Mouse (Mus musculus) mesoderm, embryonic 11.5 days (tissue): ENCODE results near the gene Gm11937.
"Not testable (repeated sequence)": the region's sequence is repeated elsewhere in the genome, so short reads cannot be mapped to it uniquely, and the experiment has no call there.

Experiments used
- DNase-seq: peaks from one replicate; pipeline ENCODE4 v3.0.0-alpha.2; 2012; ENCODE audit warnings: low read depth, low spot score

Gene Gm11937

DNA sequence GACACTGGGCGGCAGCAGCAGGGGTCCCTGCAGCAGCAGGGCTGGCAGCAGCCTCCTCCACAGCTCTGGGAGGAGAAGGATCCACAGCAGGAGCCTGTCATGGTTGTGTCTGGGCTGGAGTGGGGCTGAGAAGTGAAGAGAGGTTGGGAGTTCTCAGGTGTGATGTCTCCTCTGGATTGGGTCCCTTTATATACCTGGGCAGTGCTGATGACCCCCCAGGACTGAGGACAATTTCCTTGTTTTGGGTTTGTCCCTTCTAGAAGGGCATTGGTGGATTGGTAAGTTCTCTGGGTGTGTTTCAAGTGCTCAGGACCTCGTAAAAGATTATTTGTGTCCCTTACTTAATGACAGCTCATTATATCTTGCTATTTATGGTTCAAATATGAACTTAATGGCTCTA lies at the start of gene Gm11937:
Gene Gm11937 (minus strand): TSS at position 101 of the 400 bp plus-strand sequence.
- DNase-seq: not testable (repeated sequence)

DNA sequence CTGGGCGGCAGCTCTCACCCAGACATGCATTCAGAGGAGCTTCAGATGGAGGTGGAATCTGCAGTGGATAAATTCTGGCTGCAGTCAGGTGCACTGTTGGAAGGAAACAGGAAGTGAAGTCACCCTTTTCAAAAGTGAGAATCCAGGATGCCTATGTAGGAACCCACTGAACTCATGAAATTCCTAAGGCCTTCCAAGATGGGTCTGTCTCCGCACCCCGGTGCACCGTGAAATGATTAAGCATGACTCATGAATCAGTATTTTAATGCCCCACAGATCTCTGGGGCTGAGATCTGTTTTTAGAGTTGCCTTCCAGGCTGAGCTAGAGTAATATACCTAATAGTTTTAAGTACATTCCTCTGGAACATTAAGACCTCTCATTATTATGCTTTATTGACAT lies 49.3 kb upstream of the Gm11937 start:
- DNase-seq: no peak

DNA sequence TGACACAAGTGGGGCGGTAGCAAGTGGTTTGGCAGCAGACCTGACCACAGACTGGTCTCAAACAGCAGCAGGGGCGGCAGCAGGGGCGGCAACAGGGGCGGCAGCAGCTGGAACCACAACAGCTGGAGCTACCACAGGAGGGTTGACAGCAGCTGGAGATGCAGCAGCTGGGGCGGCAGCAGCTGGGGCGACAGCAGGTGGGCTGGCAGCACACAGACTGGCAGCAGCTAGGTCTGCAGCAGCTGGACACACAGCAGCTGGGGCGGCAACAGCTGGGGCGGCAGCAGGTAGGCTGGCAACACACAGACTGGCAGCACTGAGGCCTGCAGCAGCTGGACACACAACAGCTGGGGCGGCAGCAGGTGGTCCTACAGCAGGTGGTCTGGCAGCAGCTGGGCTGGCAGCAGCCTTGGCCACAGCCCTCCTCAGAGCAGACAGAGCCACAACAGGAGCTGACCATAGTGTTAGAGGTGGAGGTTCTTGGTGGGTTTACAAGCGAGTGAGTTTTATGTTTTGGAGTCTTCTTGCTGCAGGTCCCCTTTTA lies 48.5 kb upstream of the Gm11937 start, which contains the start of gene Gm11563:
Gene Gm11563 (minus strand): TSS at position 494 of the 544 bp plus-strand sequence.
- DNase-seq: not testable (repeated sequence)

DNA sequence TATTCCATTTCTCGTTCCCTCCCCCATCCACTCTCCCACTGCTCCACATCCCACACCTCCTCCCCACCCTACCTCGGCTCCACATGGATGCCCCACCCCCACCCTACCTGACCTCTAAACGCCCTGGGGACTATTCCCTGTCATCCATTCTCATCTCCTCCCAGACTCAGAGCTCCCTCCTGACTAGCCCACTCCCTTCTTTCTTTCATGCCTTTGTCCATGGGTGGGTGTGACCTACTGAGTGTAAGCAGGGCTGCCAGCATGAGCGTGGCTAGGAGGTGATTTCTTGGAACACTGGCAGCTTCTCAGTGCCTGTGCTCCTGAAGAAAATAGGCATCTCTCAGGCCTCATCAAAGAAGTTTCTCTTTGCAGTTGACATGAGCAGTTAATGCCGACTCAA lies 47.1 kb upstream of the Gm11937 start:
- no peak for DNase-seq

DNA sequence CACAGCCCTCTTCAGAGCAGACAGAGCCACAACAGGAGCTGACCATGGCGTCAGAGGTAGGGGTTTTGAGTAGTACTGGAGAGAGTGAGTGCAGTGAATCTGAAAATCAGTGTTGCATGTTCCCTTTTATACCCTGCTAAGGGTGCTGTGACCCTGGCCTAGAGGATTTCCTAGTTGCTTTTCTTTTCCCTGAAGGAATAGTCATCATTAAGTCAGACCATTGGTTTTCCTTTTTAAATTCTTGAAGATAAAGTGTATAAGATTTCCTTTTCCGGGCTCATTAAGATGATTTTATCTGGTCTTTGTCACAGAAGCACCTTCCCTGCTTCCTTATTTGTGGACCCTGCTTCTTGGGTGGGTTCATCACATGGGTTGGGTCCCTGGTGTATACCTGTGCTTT lies 40.1 kb upstream of the Gm11937 start, which contains the start of gene Gm11555:
Gene Gm11555 (minus strand): TSS at position 101 of the 400 bp plus-strand sequence.
- DNase-seq: no peak

DNA sequence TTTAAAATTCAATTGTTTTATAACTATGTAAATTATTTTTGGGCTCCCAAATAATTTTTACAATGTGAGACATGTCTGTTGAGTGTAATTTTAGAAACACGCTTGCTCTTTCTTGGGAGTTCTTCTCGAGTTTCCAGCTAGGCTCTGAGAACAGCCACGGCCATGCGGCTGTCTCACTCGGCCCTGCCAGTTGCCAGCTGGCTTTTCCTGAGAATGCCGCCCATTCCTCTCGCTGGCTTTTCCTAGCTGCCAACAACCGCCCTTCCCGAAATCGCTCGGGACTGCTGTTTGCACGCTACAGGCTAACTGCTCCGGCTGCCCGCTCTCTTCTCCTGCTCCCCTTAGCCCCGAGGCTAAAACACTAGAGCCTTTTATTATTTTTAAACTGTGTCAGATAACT lies 36.5 kb upstream of the Gm11937 start:
- DNase-seq: no peak

DNA sequence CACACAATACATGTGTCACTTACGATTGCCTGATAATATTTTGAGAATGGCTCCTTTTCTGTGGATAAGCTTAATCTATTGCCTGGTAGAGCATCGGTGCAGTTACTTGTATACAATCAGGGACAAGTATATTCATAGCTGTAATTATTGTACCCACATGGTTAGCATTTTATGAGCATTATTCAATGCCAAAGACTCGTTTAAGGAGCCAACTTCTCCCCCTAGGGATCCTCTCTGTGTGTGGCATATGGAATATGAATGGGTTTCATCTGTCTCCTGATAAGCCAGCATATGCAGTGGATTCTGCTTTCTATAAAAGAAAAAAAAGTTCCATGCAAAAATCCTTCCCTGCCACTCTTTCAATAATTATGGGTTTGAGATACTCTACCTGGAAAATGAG lies 34.4 kb upstream of the Gm11937 start:
- no peak for DNase-seq

DNA sequence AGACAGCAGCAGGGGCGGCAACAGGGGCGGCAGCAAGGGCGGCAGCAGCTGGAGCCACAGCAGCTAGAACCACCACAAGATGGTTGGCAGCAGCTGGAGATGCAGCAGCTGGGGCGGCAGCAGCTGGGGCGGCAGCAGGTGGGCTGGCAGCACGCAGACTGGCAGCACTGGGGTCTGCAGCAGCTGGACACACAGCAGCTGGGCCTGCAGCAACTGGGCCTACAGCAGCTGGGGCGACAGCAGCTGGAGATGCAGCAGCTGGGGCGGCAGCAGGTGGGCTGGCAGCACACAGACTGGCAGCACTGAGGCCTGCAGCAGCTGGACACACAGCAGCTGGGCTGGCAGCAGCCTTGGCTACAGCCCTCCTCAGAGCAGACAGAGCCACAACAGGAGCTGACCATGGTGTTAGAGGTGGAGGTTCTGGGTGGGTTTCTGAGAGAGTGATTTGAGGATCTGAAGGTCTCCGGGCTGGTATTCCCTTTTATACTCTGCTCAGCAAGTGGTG lies 33.7 kb upstream of the Gm11937 start, which contains the start of gene Krtap4-7:
Gene Krtap4-7 (minus strand): TSS at position 455 of the 505 bp plus-strand sequence.
- not testable (repeated sequence) for DNase-seq

DNA sequence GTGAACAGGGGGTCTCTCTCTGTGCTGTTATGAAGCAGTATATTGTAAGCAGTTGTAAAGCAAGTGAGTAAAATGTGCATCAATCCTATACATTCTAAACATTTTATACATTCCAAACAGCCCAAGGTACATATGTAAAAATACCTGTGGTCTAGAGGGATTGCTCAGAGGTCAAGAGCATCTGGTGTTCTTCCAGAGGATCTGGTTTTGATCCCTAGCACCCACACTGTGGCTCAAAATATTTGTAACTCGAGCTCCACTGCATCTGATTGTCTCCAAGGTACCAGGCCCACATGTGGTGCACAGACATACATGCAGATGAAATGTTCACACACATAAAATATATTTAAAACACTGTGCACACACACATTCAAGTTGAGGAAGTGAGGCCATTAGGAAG lies 30.9 kb upstream of the Gm11937 start:
- DNase-seq: no peak

DNA sequence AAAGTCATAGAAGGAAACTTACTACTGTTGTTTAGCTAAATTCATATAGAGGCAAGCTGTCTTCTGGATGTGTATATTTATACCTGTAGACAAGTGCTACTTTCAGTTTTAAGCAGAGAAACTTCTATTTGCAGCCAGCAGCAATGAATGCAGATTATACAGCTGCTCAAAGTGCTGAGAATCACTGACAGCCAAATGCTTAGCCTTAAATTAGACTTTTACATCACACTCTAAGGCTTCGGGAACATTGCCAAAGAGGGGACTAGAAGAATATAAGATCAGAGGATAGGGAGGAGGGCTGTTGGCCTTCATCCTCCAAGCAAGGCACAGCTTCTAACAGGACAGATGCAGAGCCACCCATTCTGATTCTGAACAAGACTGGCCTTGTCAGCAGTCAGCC lies 27.1 kb upstream of the Gm11937 start:
- DNase-seq: no peak

DNA sequence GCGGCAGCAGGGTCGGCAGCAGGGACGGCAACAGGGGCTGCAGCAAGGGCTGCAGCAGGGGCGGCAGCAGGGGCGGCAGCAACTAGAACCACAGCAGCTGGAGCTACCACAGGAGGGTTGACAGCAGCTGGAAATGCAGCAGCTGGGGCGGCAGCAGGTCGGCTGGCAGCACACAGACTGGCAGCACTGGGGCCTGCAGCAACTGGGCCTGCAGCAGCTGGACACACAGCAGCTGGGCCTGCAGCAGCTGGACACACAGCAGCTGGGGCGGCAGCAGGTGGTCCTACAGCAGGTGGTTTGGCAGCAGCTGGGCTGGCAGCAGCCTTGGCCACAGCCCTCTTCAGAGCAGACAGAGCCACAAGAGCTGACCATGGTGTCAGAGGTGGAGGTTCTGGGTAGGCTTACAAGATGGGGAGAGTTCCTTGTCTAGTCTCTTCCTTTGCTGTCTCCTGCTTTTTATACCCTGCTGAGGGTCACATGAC lies 24.7 kb upstream of the Gm11937 start, which contains the start of gene Krtap4-2:
Gene Krtap4-2 (minus strand): TSS at position 432 of the 482 bp plus-strand sequence.
- no peak for DNase-seq

DNA sequence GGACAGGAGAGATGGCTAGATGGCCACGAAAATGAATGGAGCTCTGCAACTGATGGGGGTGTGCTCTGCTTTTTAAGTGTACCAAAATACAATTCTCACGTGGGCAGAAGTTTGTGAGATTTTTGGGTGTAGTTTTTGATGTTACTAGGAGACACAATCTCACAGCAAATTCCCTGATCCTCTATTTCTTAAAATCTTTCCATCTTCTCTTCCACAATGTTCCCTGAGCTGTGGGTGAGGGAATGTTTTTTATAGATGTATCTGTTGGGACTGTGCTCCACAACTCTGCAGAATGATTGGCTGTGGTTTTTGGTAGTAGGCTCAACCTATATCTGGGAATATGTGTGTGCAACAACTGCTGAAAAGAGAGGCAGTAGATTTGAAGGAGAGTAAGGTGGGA lies 23.3 kb upstream of the Gm11937 start:
- no peak for DNase-seq

DNA sequence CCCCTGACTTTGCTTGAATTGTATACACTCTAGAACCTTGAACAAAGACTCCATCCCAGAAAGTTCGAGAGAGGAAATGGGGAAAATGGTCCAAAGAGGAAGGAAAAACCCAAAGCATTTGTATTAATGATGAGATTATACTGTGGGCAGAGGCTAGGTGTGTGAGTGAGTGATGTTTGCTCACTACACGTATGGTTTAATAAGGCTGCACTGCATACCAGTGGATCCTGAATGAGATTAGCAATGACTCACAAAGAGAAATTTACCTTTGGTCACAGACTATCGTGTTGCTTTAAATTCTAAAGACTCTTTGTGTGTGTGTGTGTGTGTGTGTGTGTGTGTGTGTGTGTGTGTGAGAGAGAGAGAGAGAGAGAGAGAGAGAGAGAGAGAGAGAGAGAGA lies 20.9 kb upstream of the Gm11937 start:
- no peak for DNase-seq

DNA sequence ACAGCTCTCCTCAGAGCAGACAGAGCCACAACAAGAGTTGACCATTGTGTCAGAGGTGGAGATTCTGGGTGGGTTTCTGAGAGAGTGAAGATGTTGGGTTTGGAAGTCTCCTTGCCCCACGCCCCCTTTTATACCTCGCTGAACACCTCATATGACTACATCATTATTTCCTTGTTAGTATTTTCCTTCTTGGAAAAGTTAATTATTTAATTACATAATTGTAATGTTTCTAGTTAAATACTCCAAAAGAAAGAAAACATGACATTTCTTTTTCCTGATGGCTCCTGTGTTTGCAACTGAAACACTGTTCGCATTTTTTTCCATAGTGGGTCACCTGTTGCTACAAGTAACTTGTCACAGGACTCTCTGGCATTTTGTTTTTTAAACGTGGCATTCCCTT lies 18.1 kb upstream of the Gm11937 start, which contains the start of gene Krtap4-1:
Gene Krtap4-1 (minus strand): TSS at position 101 of the 400 bp plus-strand sequence.
- no peak for DNase-seq

DNA sequence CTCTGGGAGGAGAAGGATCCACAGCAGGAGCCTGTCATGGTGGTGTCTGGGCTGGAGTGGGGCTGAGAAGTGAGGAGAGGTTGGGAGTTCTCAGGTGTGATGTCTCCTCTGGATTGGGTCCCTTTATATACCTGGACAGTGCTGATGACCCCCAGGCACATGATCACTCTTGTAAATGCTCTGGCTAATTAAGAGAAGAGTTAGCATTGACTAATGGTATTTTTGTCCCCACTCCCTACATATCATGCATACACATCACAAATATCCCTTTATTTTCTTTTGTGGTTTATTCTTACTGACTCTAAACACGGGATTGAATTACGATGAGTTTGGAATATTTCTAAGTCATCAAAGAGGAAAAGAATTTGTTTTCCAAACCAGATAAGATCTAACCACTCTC lies 10.3 kb upstream of the Gm11937 start, which contains the start of gene Gm11562:
Gene Gm11562 (minus strand): TSS at position 101 of the 400 bp plus-strand sequence.
- DNase-seq: no peak

DNA sequence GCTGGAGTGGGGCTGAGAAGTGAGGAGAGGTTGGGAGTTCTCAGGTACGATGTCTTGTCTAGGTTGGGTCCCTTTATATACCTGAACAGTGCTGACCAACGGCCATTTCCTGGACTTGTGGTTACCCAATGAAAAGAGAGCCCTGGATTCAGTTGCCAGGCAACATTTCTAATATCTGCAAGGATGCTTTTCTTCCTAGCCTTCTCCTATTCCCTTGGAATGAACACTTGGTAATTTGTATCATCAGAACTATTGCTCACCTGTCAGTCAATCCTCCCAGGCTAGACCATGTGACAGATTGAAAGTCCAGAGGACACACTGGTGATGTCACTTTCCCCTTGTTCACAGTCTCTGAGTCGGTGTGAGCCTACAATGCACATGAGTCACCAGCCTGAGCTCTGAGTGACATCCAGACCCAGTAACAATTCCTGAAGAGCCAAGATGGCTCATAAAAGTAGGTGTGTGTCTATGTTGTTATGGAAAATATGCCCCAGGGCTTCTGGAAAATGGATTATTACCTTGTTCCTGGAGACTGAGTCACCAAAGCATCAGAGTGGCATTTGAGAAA lies 4.9 kb upstream of the Gm11937 start, which contains the start of gene Krtap2-4:
Gene Krtap2-4 (minus strand): TSS at position 51 of the 568 bp plus-strand sequence.
- no peak for DNase-seq

DNA sequence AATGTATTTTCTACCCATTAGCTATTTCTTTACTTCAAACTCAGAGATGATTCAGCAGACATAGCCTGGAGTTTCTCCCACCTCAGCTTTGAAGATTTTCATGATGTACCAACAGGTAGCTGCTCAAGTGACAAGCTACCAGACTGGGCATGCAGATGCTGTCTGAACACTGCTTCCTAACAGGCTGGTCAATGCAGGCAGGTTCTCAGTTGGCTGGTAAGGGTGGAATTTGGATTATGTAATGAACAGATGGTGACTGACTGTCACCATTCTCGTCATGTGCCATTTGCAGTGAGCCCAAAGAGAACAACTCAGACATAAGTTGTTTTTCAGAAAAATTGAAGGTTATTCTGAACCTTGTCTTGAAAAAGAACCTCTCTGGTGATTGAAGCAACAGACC lies 863 bp downstream of the Gm11937 start:
- DNase-seq: no peak

DNA sequence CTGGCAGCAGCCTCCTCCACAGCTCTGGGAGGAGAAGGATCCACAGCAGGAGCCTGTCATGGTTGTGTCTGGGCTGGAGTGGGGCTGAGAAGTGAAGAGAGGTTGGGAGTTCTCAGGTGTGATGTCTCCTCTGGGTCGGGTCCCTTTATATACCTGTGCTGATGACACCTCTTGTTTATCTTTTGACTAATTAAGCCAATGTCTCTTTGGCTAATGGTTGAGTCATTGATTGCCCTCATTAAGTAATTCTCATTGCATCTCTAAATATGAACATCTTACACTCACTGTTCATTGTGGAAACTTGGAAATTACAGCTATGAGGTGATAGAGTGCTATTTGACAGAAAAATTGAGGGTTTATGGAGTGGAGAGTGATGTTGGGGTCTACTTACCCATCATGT lies 6.8 kb downstream of the Gm11937 start, which contains the start of gene Gm11938:
Gene Gm11938 (minus strand): TSS at position 101 of the 400 bp plus-strand sequence.
- not testable (repeated sequence) for DNase-seq

DNA sequence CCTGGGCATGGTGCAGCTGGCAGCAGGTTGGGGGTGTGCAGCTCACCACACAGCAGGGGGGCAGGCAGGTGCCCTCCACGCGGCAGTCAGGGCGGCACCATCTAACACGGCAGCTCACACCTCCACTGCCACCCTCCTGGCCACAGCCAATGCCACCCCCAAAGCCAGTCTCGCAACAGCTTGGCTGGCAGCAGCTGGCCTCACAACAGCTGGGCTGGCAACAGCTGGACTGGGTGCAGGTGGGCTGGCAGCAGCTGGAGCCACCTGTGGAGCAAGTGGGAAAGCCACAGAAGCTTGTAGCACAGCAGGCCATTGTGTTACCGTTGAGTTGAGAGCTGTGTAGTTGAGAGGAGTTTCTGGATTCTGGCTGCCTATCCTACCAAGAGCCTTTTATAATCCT lies 12.2 kb downstream of the Gm11937 start, which contains the start of gene Krtap9-3:
Gene Krtap9-3 (minus strand): TSS at position 364 of the 400 bp plus-strand sequence.
- not testable (repeated sequence) for DNase-seq

DNA sequence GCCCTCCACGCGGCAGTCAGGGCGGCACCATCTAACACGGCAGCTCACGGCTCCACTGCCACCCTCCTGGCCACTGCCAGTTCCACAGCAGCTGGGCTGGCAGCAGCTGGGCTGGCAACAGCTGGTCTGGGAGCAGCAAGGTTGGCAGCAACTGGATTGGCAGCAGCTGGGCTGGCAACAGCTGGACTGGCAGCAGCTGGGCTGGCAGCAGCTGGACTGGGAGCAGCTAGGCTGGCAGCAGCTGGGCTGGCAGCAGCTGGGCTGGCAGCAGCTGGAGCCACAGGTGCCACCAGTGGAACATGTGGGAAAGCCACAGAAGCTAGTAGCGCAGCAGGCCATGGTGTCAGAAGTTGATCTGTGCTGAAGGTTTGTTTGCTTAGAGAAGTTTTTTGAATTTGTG lies 19.0 kb downstream of the Gm11937 start, which contains the start of gene Krtap1-3:
Gene Krtap1-3 (minus strand): TSS at position 359 of the 400 bp plus-strand sequence.
- DNase-seq: no peak

DNA sequence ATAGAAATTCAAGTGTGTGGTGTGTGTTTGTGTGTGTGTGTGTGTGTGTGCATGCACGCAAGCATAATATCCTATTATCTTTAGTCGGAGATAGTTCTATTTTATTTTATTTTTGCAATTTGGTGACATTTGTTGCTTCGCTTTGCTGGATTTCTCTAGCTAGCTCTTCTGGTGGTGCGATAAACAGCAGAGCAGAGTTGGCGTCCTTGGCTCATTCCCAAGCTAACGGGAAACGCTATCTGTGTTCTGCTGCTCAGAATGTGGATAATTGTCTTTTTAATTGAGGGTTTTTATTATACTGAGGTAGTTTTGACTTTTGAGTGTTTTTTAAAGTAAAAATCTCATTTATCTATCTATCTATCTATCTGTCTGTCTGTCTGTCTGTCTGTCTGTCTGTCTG lies 24.9 kb downstream of the Gm11937 start:
- DNase-seq: no peak

DNA sequence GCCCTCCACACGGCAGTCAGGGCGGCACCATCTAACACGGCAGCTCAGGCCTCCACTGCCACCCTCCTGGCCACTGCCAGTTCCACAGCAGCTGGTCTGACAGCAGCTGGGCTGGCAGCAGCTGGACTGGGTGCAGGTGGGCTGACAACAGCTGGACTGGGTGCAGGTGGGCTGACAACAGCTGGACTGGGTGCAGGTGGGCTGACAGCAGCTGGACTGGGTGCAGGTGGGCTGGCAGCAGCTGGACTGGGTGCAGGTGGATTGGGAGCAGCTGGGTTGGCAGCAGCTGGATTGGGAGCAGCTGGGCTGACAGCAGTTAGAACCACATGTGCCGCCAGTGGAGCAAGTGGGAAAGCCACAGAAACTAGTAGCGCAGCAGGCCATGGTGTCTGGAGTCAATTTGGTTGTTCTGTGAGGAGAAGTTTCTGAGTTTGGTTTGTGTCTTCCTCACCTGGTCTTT lies 26.7 kb downstream of the Gm11937 start, which contains the start of gene Krtap1-4:
Gene Krtap1-4 (minus strand): TSS at position 410 of the 460 bp plus-strand sequence.
- DNase-seq: no peak
